Mouse (Mus musculus) mouse embryonic stem cell (cell line): ENCODE measurements at regions not wholly inside any gene's neighbourhood (a gene's known extent, or its start where the extent isn't known, plus 50 kb on each side); places are given as distances from the start of the nearest gene placed in this dataset.

Experiments used
- in situ Hi-C, 2 experiments: fragments of 300-500 bp; cut with MboI; formaldehyde crosslinking; loops; 1 replicate in 1 of 2; 3 replicates in 1 of 2; pipeline ENCODE4 v1.14.3; 2019 to 2020; ENCODE audit warnings: low sequenced_read_pairs in 2 of 2, low pct_unique_long_range_greater_than_20kb in 1 of 2, mixed read lengths in 1 of 2; ENCODE audit not compliant: unreplicated experiment in 1 of 2

GRCm38 (mm10) chrX:117272809-117273208, 258.3 kb downstream of the H2afb1 start:
- in situ Hi-C loops, result no loop called here

- in situ Hi-C loops, result loop anchor here in 1 of 2 experiments (10.0 kb wide), 1 partner anchor 74 kb away; no protein-coding TSS in a partner anchor
Measured at GRCm38 (mm10) chrX:117298500-117298899, 283.9 kb downstream of the H2afb1 start.

DNA sequence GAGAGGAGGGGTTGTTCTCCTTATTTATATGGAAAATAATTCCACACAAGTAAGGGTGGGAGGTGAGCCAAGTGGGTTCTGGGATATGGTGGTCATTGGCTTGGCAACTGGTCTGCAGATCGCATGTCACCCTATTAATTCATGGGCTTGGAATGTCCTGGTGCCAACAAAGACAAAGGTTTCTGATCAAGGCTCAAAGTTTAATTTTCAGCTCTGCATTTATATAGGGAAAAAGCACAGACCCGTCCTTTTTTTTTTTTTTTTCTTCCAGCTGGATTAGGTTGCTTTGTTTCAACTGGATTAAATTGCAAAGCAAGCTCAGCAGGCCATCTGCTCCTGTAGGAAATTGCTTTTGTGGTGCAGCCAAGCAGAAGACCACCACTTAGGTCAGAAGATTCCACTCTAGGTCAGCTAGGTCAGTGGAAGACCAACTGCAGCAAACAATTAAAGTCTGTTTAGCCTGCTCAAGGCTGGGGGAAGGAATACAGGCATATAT, 285.2 kb downstream of the H2afb1 start:
- in situ Hi-C loops, result loop anchor here in 1 of 2 experiments (10.0 kb wide), 1 partner anchor 75 kb away; no protein-coding TSS in a partner anchor
